Mouse (Mus musculus) heart, postnatal 0 days (tissue): ENCODE measurements around the gene Galnt10. TPM values are rescaled to one million over a fixed set of nuclear protein-coding genes. Genes with fewer than 3 reads are reported as not detected.

Experiments used
- ATAC-seq: fragments of 200-750 bp; cut with Nextera tagmentation; 2 replicates; pipeline ENCODE4 v1.8.0; 2017; ENCODE audit warnings: low read depth, moderate number of reproducible peaks, moderate library complexity; ENCODE audit not compliant: insufficient read depth
- DNase-seq: peaks from one replicate; pipeline ENCODE4 v3.0.0-alpha.2; 2016; ENCODE audit warnings: low spot score
- H3K27ac ChIP-seq: fragments of 300-500 bp; sonication (generic); 2 replicates; pipeline ENCODE4 v1.5.1; 2014; ENCODE audit warnings: low read depth, mild to moderate bottlenecking
- H3K27me3 ChIP-seq: fragments of 300-500 bp; sonication (generic); 2 replicates; pipeline ENCODE4 v1.6.1; 2014; ENCODE audit warnings: low read length, mixed read lengths; ENCODE audit not compliant: control insufficient read depth, insufficient read depth
- H3K36me3 ChIP-seq: fragments of 300-500 bp; sonication (generic); replicated peaks from 2 replicates; pipeline ENCODE4 v1.6.1; 2014; ENCODE audit warnings: low read length, mixed read lengths; ENCODE audit not compliant: control insufficient read depth, insufficient read depth
- H3K4me1 ChIP-seq: fragments of 300-500 bp; sonication (generic); 2 replicates; pipeline ENCODE4 v1.6.1; 2014; ENCODE audit warnings: antibody characterized with exemption; ENCODE audit not compliant: control insufficient read depth, insufficient read depth
- H3K4me2 ChIP-seq: fragments of 300-500 bp; sonication (generic); 2 replicates; pipeline ENCODE4 v1.6.1; 2014; ENCODE audit warnings: low read depth, mild to moderate bottlenecking, low read length, moderate library complexity
- H3K4me3 ChIP-seq: fragments of 300-500 bp; sonication (generic); 2 replicates; pipeline ENCODE4 v1.5.1; 2014; ENCODE audit warnings: low read depth, low read length
- H3K9ac ChIP-seq: fragments of 300-500 bp; sonication (generic); replicated peaks from 2 replicates; pipeline ENCODE4 v1.6.1; 2014; ENCODE audit warnings: low read depth, low read length, mixed read lengths
- H3K9me3 ChIP-seq: fragments of 300-500 bp; sonication (generic); replicated peaks from 2 replicates; pipeline ENCODE4 v1.6.1; 2016; ENCODE audit warnings: low read length; ENCODE audit not compliant: control insufficient read depth
- CTCF ChIP-seq: IDR thresholded peaks from 2 replicates; pipeline ENCODE4 v1.5.1; 2016; ENCODE audit warnings: antibody characterized with exemption, control low read depth, low read depth
- EP300 ChIP-seq: IDR thresholded peaks from 2 replicates; pipeline ENCODE4 v1.6.1; 2016; ENCODE audit warnings: antibody characterized with exemption, low read depth
- WGBS: fragments of 180-500 bp; shearing (Covaris S2); extraction: QIAGEN DNeasy Blood & Tissue Kit; methylation state at CpG from one replicate; pipeline ENCODE4 v1.1.7; 2014; 5-methylcytosine and 5-hydroxymethylcytosine counted together
- polyA plus RNA-seq: library from polyadenylated mRNA; unstranded; fragments of >200 nt; fragmentation: Nextera tagmentation; extraction: Ambion mirVana; gene quantifications from 2 replicates; pipeline ENCODE4 v1.2.1, GENCODE M21; 2015
- total RNA-seq: library from RNA; depleted of rRNA; stranded (reverse); fragments of >200 nt; gene quantifications from 2 replicates; pipeline ENCODE4 v1.2.3, GENCODE M21; 2014; ENCODE audit warnings: low replicate concordance

The Galnt10 gene
- total and polyA plus RNA-seq, 2 experiments from 2014 or later, result 3.4 to 4.3 TPM

DNA sequence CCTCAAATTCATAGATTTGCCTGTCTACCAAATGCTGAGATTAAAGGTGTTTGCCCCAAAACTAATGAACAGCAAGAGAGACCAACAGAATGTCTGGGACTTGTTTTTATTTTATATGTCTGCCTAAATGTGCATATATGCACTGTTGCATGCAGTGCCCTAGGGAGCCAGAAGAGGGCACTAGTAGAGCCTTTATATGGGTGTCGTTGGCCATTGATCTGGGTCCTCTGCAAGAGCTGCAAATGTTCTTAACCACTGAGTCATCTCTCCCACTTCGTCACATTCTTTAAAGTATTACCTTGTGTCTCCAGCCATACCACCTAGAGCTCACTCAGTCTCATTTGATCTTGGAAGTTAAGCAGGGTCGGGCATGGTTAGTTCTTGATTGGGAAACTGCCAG, 118.9 kb downstream of the Galnt10 start:
- no peaks in the 10 kb centered on the region for H3K4me1 ChIP-seq
- no peak for TF ChIP-seq CTCF
- no peaks in the 10 kb centered on the region for H3K9me3 ChIP-seq
- no peak overlapping the region for H3K4me2 ChIP-seq
- no peaks in the 10 kb centered on the region for H3K27me3 ChIP-seq
- DNase-seq (no peak), ATAC-seq (no peak)
- peaks cover 2% of the 10 kb centered on the region; the same call in 1 of the 2 replicates for H3K36me3 ChIP-seq
- H3K27ac ChIP-seq, result no peak overlapping the region
- H3K4me3 ChIP-seq, result no peak overlapping the region
- H3K9ac ChIP-seq, result no peak overlapping the region
- 77% methylated on average over 3 of the region's 3 CpGs for WGBS

GRCm38 (mm10) chr11:57766617-57767016, 121.4 kb downstream of the Galnt10 start:
- Histone ChIP-seq H3K4me1 (no peaks in the 10 kb centered on the region), H3K27ac (no peak overlapping the region), H3K27me3 (no peaks in the 10 kb centered on the region), H3K4me2 (no peak overlapping the region), H3K9me3 (no peaks in the 10 kb centered on the region), H3K9ac (no peak overlapping the region), H3K36me3 (peaks cover 2% of the 10 kb centered on the region; the same call in 1 of the 2 replicates), H3K4me3 (no peak overlapping the region)
- ATAC-seq (no peak), DNase-seq (no peak)
- TF ChIP-seq CTCF, result no peak
- no peak for TF ChIP-seq EP300
- WGBS, result 80% methylated on average over 12 of the region's 12 CpGs

DNA sequence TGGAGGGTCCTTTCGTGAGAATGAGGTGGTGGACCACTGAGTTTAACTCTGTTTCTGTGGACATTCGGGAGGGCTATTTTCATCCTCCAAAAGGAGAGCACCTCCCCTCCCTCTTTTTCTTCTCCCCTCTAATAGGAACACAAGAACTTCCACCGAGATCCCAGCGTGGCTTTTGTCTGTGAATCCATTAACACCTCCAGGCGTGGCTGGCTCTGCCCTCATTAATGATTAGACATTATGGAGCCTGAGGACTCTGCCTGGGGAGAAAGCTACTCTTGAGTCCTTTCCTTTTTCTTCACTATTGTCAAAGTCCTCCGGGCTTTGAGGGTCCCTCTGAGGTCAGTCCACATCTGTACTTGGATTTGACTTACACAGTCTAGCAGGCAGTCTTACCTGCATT, 121.9 kb downstream of the Galnt10 start:
- H3K9ac ChIP-seq, result no peak overlapping the region
- 75% methylated on average over 6 of the region's 6 CpGs for WGBS
- H3K27me3 ChIP-seq, result no peaks in the 10 kb centered on the region
- TF ChIP-seq CTCF (no peak), EP300 (no peak)
- DNase-seq (no peak), ATAC-seq (no peak)
- no peak overlapping the region for H3K27ac ChIP-seq
- peaks cover 2% of the 10 kb centered on the region; the same call in 1 of the 2 replicates for H3K36me3 ChIP-seq
- H3K4me2 ChIP-seq, result no peak overlapping the region
- H3K9me3 ChIP-seq, result no peaks in the 10 kb centered on the region
- H3K4me1 ChIP-seq, result no peaks in the 10 kb centered on the region
- H3K4me3 ChIP-seq, result no peak overlapping the region

GRCm38 (mm10) chr11:57770776-57771175, 125.5 kb downstream of the Galnt10 start:
- Histone ChIP-seq H3K27ac (no peak overlapping the region), H3K9me3 (no peaks in the 10 kb centered on the region), H3K27me3 (no peaks in the 10 kb centered on the region), H3K36me3 (peaks cover 2% of the 10 kb centered on the region; the same call in 1 of the 2 replicates), H3K4me1 (no peaks in the 10 kb centered on the region), H3K9ac (no peak overlapping the region), H3K4me2 (no peak overlapping the region), H3K4me3 (no peak overlapping the region)
- TF ChIP-seq EP300 (no peak), CTCF (no peak)
- 84% methylated on average over 5 of the region's 5 CpGs for WGBS
- ATAC-seq, result no peak
- DNase-seq, result no peak

DNA sequence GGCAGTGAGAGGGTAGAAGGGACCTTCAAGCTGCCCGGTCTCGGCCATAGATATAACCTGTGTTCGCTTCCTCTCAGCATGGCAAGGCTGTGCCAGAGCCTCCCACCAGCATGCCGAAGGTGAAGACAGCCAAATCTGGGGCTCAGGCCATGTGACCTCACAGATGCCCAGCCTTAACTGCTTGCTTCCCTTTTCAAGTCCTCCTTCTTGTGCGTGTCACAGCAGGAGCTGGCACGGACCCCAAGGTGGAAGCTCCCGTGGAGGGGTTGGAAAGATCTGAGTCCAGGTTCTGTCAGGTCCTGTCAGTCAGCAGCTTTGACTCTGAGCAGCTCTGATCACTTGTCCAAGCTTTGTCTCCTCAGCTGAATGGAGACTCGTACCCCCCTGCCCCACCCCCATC, 126.4 kb downstream of the Galnt10 start:
- no peaks in the 10 kb centered on the region for H3K4me1 ChIP-seq
- H3K9ac ChIP-seq, result no peak overlapping the region
- H3K36me3 ChIP-seq, result no peaks in the 10 kb centered on the region; the same call in 1 of the 2 replicates
- H3K9me3 ChIP-seq, result no peaks in the 10 kb centered on the region
- 79% methylated on average over 8 of the region's 8 CpGs for WGBS
- DNase-seq (no peak), ATAC-seq (no peak)
- no peaks in the 10 kb centered on the region for H3K27me3 ChIP-seq
- TF ChIP-seq CTCF (no peak), EP300 (no peak)
- H3K27ac ChIP-seq, result no peak overlapping the region
- H3K4me2 ChIP-seq, result no peak overlapping the region
- no peak overlapping the region for H3K4me3 ChIP-seq

GRCm38 (mm10) chr11:57773479-57773878, 128.2 kb downstream of the Galnt10 start:
- Histone ChIP-seq H3K27ac (no peak overlapping the region), H3K9ac (no peak overlapping the region), H3K4me2 (no peak overlapping the region), H3K36me3 (no peaks in the 10 kb centered on the region; the same call in 1 of the 2 replicates), H3K4me3 (no peak overlapping the region), H3K27me3 (no peaks in the 10 kb centered on the region), H3K4me1 (no peaks in the 10 kb centered on the region), H3K9me3 (no peaks in the 10 kb centered on the region)
- 32% methylated on average over 13 of the region's 13 CpGs for whole genome bisulfite sequencing
- ATAC-seq (no peak), DNase-seq (no peak)
- TF ChIP-seq EP300 (no peak), CTCF (no peak)
